Mouse (Mus musculus) myocyte (in vitro differentiated cells): Measurements from ENCODE around the gene OR5BS1P.

Experiments used
- CEBPB ChIP-seq: IDR thresholded peaks from 2 replicates; pipeline ENCODE4 v1.6.1; 2011; ENCODE audit warnings: mild to moderate bottlenecking, moderate library complexity; ENCODE audit not compliant: poor library complexity, insufficient read depth, severe bottlenecking
- E2F4 ChIP-seq: IDR thresholded peaks from one replicate; pipeline ENCODE4 v1.6.1; 2011; ENCODE audit warnings: mild to moderate bottlenecking, control low read depth, moderate library complexity; ENCODE audit not compliant: insufficient read depth
- MAX ChIP-seq: IDR thresholded peaks from one replicate; pipeline ENCODE4 v1.6.1; 2011; ENCODE audit warnings: low read depth, mild to moderate bottlenecking, control low read depth
- MYOG ChIP-seq, 3 experiments: IDR thresholded peaks; one replicate each; pipeline ENCODE4 v1.6.1; 2011; ENCODE audit warnings: control low read depth in 2 of 3, low read depth in 2 of 3, mild to moderate bottlenecking in 2 of 3; ENCODE audit not compliant: insufficient read length in 2 of 3, control insufficient read depth in 1 of 3, insufficient read depth in 1 of 3
- POLR2A ChIP-seq: IDR thresholded peaks from one replicate; pipeline ENCODE4 v1.6.1; 2011; ENCODE audit warnings: low read depth, mild to moderate bottlenecking, control low read depth, moderate library complexity; ENCODE audit not compliant: insufficient read length
- REST ChIP-seq: IDR thresholded peaks from one replicate; pipeline ENCODE4 v1.6.1; 2011; ENCODE audit warnings: mild to moderate bottlenecking, control low read depth, moderate library complexity; ENCODE audit not compliant: insufficient read depth, insufficient read length
- TCF12 ChIP-seq: IDR thresholded peaks from one replicate; pipeline ENCODE4 v1.6.1; 2011; ENCODE audit warnings: mild to moderate bottlenecking, control low read depth; ENCODE audit not compliant: poor library complexity, insufficient read depth, severe bottlenecking
- USF1 ChIP-seq: IDR thresholded peaks from one replicate; pipeline ENCODE4 v1.6.1; 2011; ENCODE audit warnings: low read depth, mild to moderate bottlenecking, control low read depth, moderate library complexity

GRCm38 (mm10) chr15:98475382-98475781, 5.7 kb downstream of the OR5BS1P start:
- no peak for TF ChIP-seq MYOG (IDR thresholded peaks at IDR 0.05; ENCODE audit: control insufficient read depth in 1 of 3, insufficient read depth in 1 of 3, insufficient read length in 2 of 3, low read depth in 2 of 3)
- no peak for TF ChIP-seq REST
- no peak for TF ChIP-seq POLR2A
- no peak for TF ChIP-seq CEBPB
- no peak for TF ChIP-seq USF1
- no peak for TF ChIP-seq TCF12
- no peak for TF ChIP-seq MAX
- TF ChIP-seq E2F4, result no peak
